Mouse (Mus musculus) liver, adult 2 months (tissue): ENCODE results near the gene Cpt1c. TPM values are rescaled to one million over a fixed set of nuclear protein-coding genes. Genes with fewer than 3 reads are reported as not detected.
A peak's percentile ranks its signal among the peaks of the same experiment; 100 is the strongest.

ENCODE experiments used
- DNase-seq: peaks from one replicate; pipeline ENCODE4 v3.0.0-alpha.2; 2011; ENCODE audit warnings: low read depth, low spot score; ENCODE audit errors: extremely low read depth
- H3K27ac ChIP-seq: fragments of 200-500 bp; replicated peaks from 2 replicates; pipeline ENCODE4 v1.5.1; 2012; ENCODE audit warnings: low read depth, mild to moderate bottlenecking, control low read depth, inconsistent platforms, low read length; ENCODE audit not compliant: insufficient read depth
- H3K27me3 ChIP-seq: fragments of 200-500 bp; 2 replicates; pipeline ENCODE4 v1.6.1; 2012; ENCODE audit warnings: mild to moderate bottlenecking, moderate library complexity, low read length, inconsistent platforms; ENCODE audit not compliant: control insufficient read depth, insufficient read depth
- H3K36me3 ChIP-seq: fragments of 200-500 bp; 2 replicates; pipeline ENCODE4 v1.6.1; 2012; ENCODE audit warnings: low read length, inconsistent platforms; ENCODE audit not compliant: control insufficient read depth, insufficient read depth
- H3K4me1 ChIP-seq: fragments of 200-500 bp; 2 replicates; pipeline ENCODE4 v1.6.1; 2011; ENCODE audit warnings: low read length; ENCODE audit not compliant: control insufficient read depth, insufficient read depth
- H3K4me3 ChIP-seq: fragments of 200-500 bp; 2 replicates; pipeline ENCODE4 v1.5.1; 2011; ENCODE audit warnings: low read depth, mild to moderate bottlenecking, control low read depth, low read length, moderate library complexity; ENCODE audit not compliant: insufficient read depth
- H3K79me2 ChIP-seq: fragments of 200-500 bp; 2 replicates; pipeline ENCODE4 v1.6.1; 2012; ENCODE audit warnings: inconsistent platforms, mild to moderate bottlenecking, low read length, moderate library complexity; ENCODE audit not compliant: control insufficient read depth, insufficient read depth
- H3K9ac ChIP-seq: fragments of 200-500 bp; 2 replicates; pipeline ENCODE4 v1.6.1; 2012; ENCODE audit warnings: low read depth, mild to moderate bottlenecking, control low read depth, inconsistent platforms, low read length
- CTCF ChIP-seq: fragments of 200-500 bp; IDR thresholded peaks from 2 replicates; pipeline ENCODE4 v1.5.1; 2011; ENCODE audit warnings: low read depth, low read length, control low read depth
- POLR2A ChIP-seq: fragments of 200-500 bp; IDR thresholded peaks from 2 replicates; pipeline ENCODE4 v1.6.1; 2011; ENCODE audit warnings: low read length, control low read depth; ENCODE audit not compliant: insufficient read depth; ENCODE audit errors: extremely low read depth
- WGBS: fragments of 180-500 bp; shearing (Covaris S2); methylation state at CpG from one replicate; pipeline ENCODE4 v1.1.7; 2018; 5-methylcytosine and 5-hydroxymethylcytosine counted together
- polyA plus RNA-seq: library from polyadenylated mRNA; depleted of rRNA; stranded (reverse); fragments of >200 nt; gene quantifications from 2 replicates; pipeline ENCODE4 v1.2.3, GENCODE M21; 2012
- total RNA-seq: library from RNA; depleted of rRNA; stranded (reverse); fragments of >200 nt; gene quantifications from 2 replicates; pipeline ENCODE4 v1.2.3, GENCODE M21; 2014

Cpt1c gene
- total and polyA plus RNA-seq, 2 experiments: 0.09 to 0.91 TPM

GRCm38 (mm10) chr7:44981539-44981938 is 6.9 kb upstream of the Cpt1c start:
- no peak for TF ChIP-seq POLR2A
- TF ChIP-seq CTCF: no peak
- WGBS: 93% methylated on average over 8 of the region's 8 CpGs

DNA sequence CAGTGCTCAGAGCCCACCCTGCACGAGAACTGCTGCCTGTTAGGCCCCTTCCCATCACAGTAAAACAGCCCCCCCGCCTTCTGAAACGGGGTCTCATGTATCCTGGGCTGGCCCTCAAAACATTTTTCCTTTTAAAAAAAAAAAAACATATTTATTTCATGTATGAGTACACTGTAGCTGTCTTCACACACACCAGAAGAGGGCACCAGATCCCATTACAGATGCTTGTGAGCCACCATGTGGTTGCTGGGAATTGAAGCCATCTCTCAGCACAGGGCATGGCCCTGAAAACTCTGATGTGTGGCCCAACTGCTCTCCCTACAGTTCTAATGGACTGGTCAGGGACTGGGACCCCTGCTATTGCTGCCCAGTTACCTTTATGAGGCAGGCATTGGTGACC is 3.6 kb upstream of the Cpt1c start:
- Histone ChIP-seq H3K4me3 (no peak overlapping the region), H3K36me3 (peaks cover 4% of the 10 kb centered on the region; the same call in 1 of the 2 replicates), H3K4me1 (no peaks in the 10 kb centered on the region), H3K9ac (no peak overlapping the region), H3K27me3 (no peaks in the 10 kb centered on the region), H3K79me2 (no peaks in the 10 kb centered on the region), H3K27ac (no peak overlapping the region)
- 88% methylated on average over 3 of the region's 3 CpGs for WGBS
- TF ChIP-seq POLR2A (no peak), CTCF (no peak)
- DNase-seq: no peak

More at GRCm38 (mm10) chr7:44981539-44981938, 6.9 kb upstream of the Cpt1c start:
- H3K27ac ChIP-seq: no peak overlapping the region
- peaks cover 4% of the 10 kb centered on the region; the same call in 1 of the 2 replicates for H3K36me3 ChIP-seq
- no peak for DNase-seq
- H3K79me2 ChIP-seq: peaks cover 2% of the 10 kb centered on the region; the same call in 1 of the 2 replicates
- no peak overlapping the region for H3K4me3 ChIP-seq
- H3K27me3 ChIP-seq: no peaks in the 10 kb centered on the region
- no peaks in the 10 kb centered on the region for H3K4me1 ChIP-seq
- H3K9ac ChIP-seq: no peak overlapping the region

GRCm38 (mm10) chr7:44975117-44975419 is 417 bp upstream of the Cpt1c start:
- no peak overlapping the region for H3K9ac ChIP-seq
- H3K27me3 ChIP-seq: no peaks in the 10 kb centered on the region
- H3K27ac ChIP-seq: no peak overlapping the region
- TF ChIP-seq POLR2A (no peak), CTCF (no peak)
- H3K4me3 ChIP-seq: no peak overlapping the region
- DNase-seq: no peak
- H3K4me1 ChIP-seq: no peaks in the 10 kb centered on the region
- WGBS: 47% methylated on average over 6 of the region's 6 CpGs
- H3K36me3 ChIP-seq: no peaks in the 10 kb centered on the region
- H3K79me2 ChIP-seq: no peaks in the 10 kb centered on the region

GRCm38 (mm10) chr7:44973415-44974130 is 1.1 kb downstream of the Cpt1c start:
- no peaks in the 10 kb centered on the region for H3K79me2 ChIP-seq
- no peak overlapping the region for H3K4me3 ChIP-seq
- no peaks in the 10 kb centered on the region for H3K4me1 ChIP-seq
- no peak overlapping the region for H3K9ac ChIP-seq
- 58% methylated on average over 14 of the region's 14 CpGs for WGBS
- H3K27me3 ChIP-seq: no peaks in the 10 kb centered on the region
- H3K36me3 ChIP-seq: no peaks in the 10 kb centered on the region
- H3K27ac ChIP-seq: no peak overlapping the region
- no peak for DNase-seq
- TF ChIP-seq POLR2A (no peak), CTCF (no peak)

DNA sequence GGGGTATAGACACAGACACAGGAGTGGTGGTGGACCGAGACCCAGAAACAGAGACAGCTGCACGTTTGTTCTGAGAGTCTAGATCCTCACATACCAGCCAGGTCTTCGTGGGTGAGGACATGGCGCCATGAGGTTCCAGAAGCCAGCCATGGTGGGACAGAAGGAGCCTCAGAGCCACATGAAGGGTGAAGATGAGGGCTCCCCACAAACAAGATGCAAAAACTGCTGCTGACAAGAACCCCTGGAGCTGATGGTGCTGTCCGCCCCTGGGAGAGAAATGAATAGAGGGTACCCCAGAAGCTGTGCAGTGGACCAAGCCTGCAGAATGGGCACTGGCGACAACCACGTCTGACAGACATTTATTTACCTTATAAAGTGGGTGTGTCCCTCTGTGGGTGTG is 3.5 kb downstream of the Cpt1c start:
- 69% methylated on average over 7 of the region's 7 CpGs for WGBS
- Histone ChIP-seq H3K27me3 (no peaks in the 10 kb centered on the region), H3K36me3 (no peaks in the 10 kb centered on the region), H3K27ac (no peak overlapping the region), H3K9ac (no peak overlapping the region), H3K4me1 (no peaks in the 10 kb centered on the region), H3K4me3 (no peak overlapping the region), H3K79me2 (no peaks in the 10 kb centered on the region)
- no peak for DNase-seq
- no peak for TF ChIP-seq POLR2A
- no peak for TF ChIP-seq CTCF

DNA sequence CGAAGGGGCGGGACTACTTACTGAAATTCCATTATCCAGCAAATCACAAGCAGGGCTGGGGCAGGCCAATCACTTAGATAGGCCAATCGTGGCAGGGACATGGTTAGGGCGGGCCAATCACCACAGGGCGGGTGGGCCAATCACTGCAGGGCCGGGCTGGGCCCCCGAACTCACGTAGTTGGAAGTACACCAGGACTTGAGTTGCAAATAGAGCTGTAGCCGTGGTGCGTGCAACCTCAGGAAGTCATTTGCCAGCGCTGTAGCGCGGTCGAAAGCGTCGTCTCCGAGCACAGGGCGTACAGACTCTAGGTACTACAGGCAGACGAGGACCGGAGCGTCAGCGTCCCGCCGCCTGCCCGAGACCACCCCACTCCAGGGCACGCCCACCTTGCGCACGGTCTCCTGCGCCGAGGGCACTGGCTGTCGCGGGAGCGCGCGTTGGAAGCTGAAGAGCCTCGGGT is 4.4 kb downstream of the Cpt1c start:
- Histone ChIP-seq H3K79me2 (no peaks in the 10 kb centered on the region), H3K9ac (peak overlapping the region; percentile 52), H3K4me1 (no peaks in the 10 kb centered on the region), H3K27ac (no peak overlapping the region), H3K36me3 (no peaks in the 10 kb centered on the region), H3K4me3 (peak overlapping the region; percentile 65), H3K27me3 (no peaks in the 10 kb centered on the region)
- TF ChIP-seq POLR2A: no peak
- no peak for TF ChIP-seq CTCF
- WGBS: 1% methylated on average over 36 of the region's 36 CpGs
- DNase-seq: peak; percentile 78
